Mouse (Mus musculus) intestine, postnatal 0 days (tissue): Measurements from ENCODE around the gene Stat3. TPM values are rescaled to one million over a fixed set of nuclear protein-coding genes. Genes with fewer than 3 reads are reported as not detected.

Source experiments
- ATAC-seq: fragments of 200-750 bp; cut with Nextera tagmentation; 2 replicates; pipeline ENCODE4 v1.8.0; 2017; ENCODE audit warnings: mild to moderate bottlenecking, moderate TSS enrichment, moderate library complexity
- H3K27ac ChIP-seq: fragments of 300-500 bp; sonication (generic); 2 replicates; pipeline ENCODE4 v1.5.1; 2014; ENCODE audit warnings: mild to moderate bottlenecking, low read depth, low read length, moderate library complexity
- H3K27me3 ChIP-seq: fragments of 300-500 bp; sonication (generic); replicated peaks from 2 replicates; pipeline ENCODE4 v1.6.1; 2014; ENCODE audit warnings: low read length, mixed read lengths; ENCODE audit not compliant: control insufficient read depth, insufficient read depth
- H3K36me3 ChIP-seq: fragments of 300-500 bp; sonication (generic); 2 replicates; pipeline ENCODE4 v1.6.1; 2014; ENCODE audit warnings: mild to moderate bottlenecking, moderate library complexity; ENCODE audit not compliant: control insufficient read depth, insufficient read depth
- H3K4me1 ChIP-seq: fragments of 300-500 bp; sonication (generic); replicated peaks from 2 replicates; pipeline ENCODE4 v1.6.1; 2014; ENCODE audit warnings: antibody characterized with exemption, low read length, mixed read lengths; ENCODE audit not compliant: control insufficient read depth, insufficient read depth
- H3K4me2 ChIP-seq: fragments of 300-500 bp; sonication (generic); replicated peaks from 2 replicates; pipeline ENCODE4 v1.6.1; 2014; ENCODE audit warnings: low read depth, mild to moderate bottlenecking, moderate library complexity
- H3K4me3 ChIP-seq: fragments of 300-500 bp; sonication (generic); 2 replicates; pipeline ENCODE4 v1.5.1; 2014; ENCODE audit warnings: low read depth, low read length
- H3K9ac ChIP-seq: fragments of 300-500 bp; sonication (generic); 2 replicates; pipeline ENCODE4 v1.6.1; 2014; ENCODE audit warnings: mild to moderate bottlenecking, low read depth, low read length
- H3K9me3 ChIP-seq: fragments of 300-500 bp; sonication (generic); 2 replicates; pipeline ENCODE4 v1.6.1; 2016; ENCODE audit warnings: mixed run types; ENCODE audit not compliant: control insufficient read depth
- CTCF ChIP-seq: sonication (generic); IDR thresholded peaks from 2 replicates; pipeline ENCODE4 v1.5.1; 2016; ENCODE audit warnings: low read depth, mild to moderate bottlenecking, control low read depth, antibody characterized with exemption, moderate library complexity
- WGBS: fragments of 180-500 bp; shearing (Covaris S2); extraction: QIAGEN DNeasy Blood & Tissue Kit; methylation state at CpG from one replicate; pipeline ENCODE4 v1.1.7; 2014; 5-methylcytosine and 5-hydroxymethylcytosine counted together
- polyA plus RNA-seq: library from polyadenylated mRNA; unstranded; fragments of >200 nt; fragmentation: Nextera tagmentation; extraction: Ambion mirVana; gene quantifications from 2 replicates; pipeline ENCODE4 v1.2.1, GENCODE M21; 2015

The Stat3 gene
- polyA plus RNA-seq, 1 experiment from 2014 or later: 61.2 TPM

- Histone ChIP-seq H3K9ac (no peak overlapping the region), H3K36me3 (peaks cover 16% of the 10 kb centered on the region; the same call in 1 of the 2 replicates), H3K9me3 (no peaks in the 10 kb centered on the region), H3K4me2 (peak overlapping the region; percentile 51; the same call in 1 of the 2 replicates), H3K27me3 (peaks cover 10% of the 10 kb centered on the region; the same call in 1 of the 2 replicates), H3K4me3 (no peak overlapping the region), H3K27ac (no peak overlapping the region), H3K4me1 (peaks cover 7% of the 10 kb centered on the region; the same call in 1 of the 2 replicates)
- no peak for ATAC-seq
- 49% methylated on average over 6 of the region's 6 CpGs for WGBS
- TF ChIP-seq CTCF: no peak
These were observed 18.7 kb upstream of the Stat3 start for GRCm38 (mm10) chr11:100957915-100958469.

GRCm38 (mm10) chr11:100957244-100957643 lies 17.9 kb upstream of the Stat3 start:
- peak; percentile 96 for TF ChIP-seq CTCF
- Histone ChIP-seq H3K27me3 (peaks cover 10% of the 10 kb centered on the region; the same call in 1 of the 2 replicates), H3K27ac (no peak overlapping the region), H3K9ac (no peak overlapping the region), H3K4me3 (no peak overlapping the region), H3K9me3 (no peaks in the 10 kb centered on the region), H3K36me3 (peaks cover 16% of the 10 kb centered on the region; the same call in 1 of the 2 replicates), H3K4me1 (peaks cover 7% of the 10 kb centered on the region; the same call in 1 of the 2 replicates), H3K4me2 (no peak overlapping the region)
- 3% methylated on average over 5 of the region's 5 CpGs for WGBS
- ATAC-seq: 0 out of 2 replicates have a peak, but pooled peaks have one; percentile 18

GRCm38 (mm10) chr11:100949540-100949939 lies 10.2 kb upstream of the Stat3 start:
- WGBS: 96% methylated on average over 1 of the region's 1 CpGs
- Histone ChIP-seq H3K27ac (no peak overlapping the region), H3K4me2 (no peak overlapping the region), H3K4me3 (no peak overlapping the region), H3K4me1 (0 out of 2 replicates have a peak, but pooled peaks cover 3% of the 10 kb centered on the region), H3K27me3 (no peaks in the 10 kb centered on the region), H3K9me3 (no peaks in the 10 kb centered on the region), H3K36me3 (no peaks in the 10 kb centered on the region), H3K9ac (no peak overlapping the region)
- peak; percentile 53 for TF ChIP-seq CTCF
- ATAC-seq: no peak

DNA sequence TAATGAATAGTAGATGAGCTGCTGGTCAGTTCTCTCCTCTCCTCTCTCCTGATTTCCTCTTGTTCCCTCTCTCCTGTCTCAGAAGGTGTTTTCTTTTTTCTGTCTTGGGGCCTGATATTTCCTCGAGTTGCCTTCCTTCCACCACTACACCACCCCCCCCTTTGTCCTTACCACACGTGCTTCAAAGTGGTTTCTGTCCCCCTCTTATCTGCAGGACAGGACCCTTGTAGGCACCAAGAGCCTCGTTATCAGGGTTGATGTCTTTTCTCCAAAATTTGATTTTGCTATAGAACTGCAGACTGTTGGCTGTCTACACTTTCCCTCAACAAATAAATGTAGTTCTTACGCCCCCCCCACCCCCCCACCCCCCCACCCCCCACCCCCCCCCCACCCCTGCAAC lies 9.0 kb upstream of the Stat3 start:
- Histone ChIP-seq H3K4me3 (no peak overlapping the region), H3K36me3 (no peaks in the 10 kb centered on the region), H3K4me1 (0 out of 2 replicates have a peak, but pooled peaks cover 3% of the 10 kb centered on the region), H3K9me3 (no peaks in the 10 kb centered on the region), H3K27ac (no peak overlapping the region), H3K9ac (no peak overlapping the region), H3K4me2 (no peak overlapping the region), H3K27me3 (no peaks in the 10 kb centered on the region)
- no peak for TF ChIP-seq CTCF
- 47% methylated on average over 4 of the region's 4 CpGs for WGBS
- no peak for ATAC-seq

DNA sequence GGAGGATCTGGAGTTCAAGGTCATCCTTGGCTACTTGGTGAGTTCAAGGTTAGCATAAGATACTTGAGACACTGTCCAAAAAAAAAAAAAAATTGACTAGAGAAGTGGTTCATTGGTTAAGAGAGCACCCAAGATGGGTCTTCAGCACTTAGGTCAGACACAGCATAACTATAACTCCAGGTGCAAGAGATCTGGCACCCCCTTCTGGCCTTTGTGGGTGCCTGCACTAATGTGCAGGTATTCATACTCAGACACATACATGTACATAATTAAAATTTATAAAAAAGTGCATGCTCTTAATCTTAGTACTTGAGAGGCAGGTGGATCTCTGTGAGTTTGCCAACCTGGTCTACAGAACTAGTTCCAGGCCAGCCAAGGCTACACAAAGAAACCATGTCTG lies 8.2 kb upstream of the Stat3 start:
- Histone ChIP-seq H3K9me3 (no peaks in the 10 kb centered on the region), H3K4me3 (no peak overlapping the region), H3K36me3 (no peaks in the 10 kb centered on the region), H3K4me2 (no peak overlapping the region), H3K4me1 (0 out of 2 replicates have a peak, but pooled peaks cover 3% of the 10 kb centered on the region), H3K9ac (no peak overlapping the region), H3K27me3 (no peaks in the 10 kb centered on the region), H3K27ac (no peak overlapping the region)
- ATAC-seq: no peak
- TF ChIP-seq CTCF: peak; percentile 64

GRCm38 (mm10) chr11:100946862-100947261 lies 7.5 kb upstream of the Stat3 start:
- Histone ChIP-seq H3K9ac (no peak overlapping the region), H3K36me3 (no peaks in the 10 kb centered on the region), H3K4me3 (no peak overlapping the region), H3K9me3 (no peaks in the 10 kb centered on the region), H3K27ac (no peak overlapping the region), H3K27me3 (no peaks in the 10 kb centered on the region), H3K4me1 (0 out of 2 replicates have a peak, but pooled peaks cover 2% of the 10 kb centered on the region), H3K4me2 (no peak overlapping the region)
- WGBS: 41% methylated on average over 4 of the region's 4 CpGs
- ATAC-seq: no peak
- TF ChIP-seq CTCF: no peak
